Mouse (Mus musculus) embryonic facial prominence, embryonic 15.5 days (tissue): ENCODE measurements around the gene Epb41l2. TPM values are rescaled to one million over a fixed set of nuclear protein-coding genes. Genes with fewer than 3 reads are reported as not detected.

Source experiments
- ATAC-seq: fragments of 200-750 bp; cut with Nextera tagmentation; 2 replicates; pipeline ENCODE4 v1.8.0; 2017; ENCODE audit warnings: low read depth, moderate TSS enrichment; ENCODE audit not compliant: insufficient number of reproducible peaks, low FRiP score, low TSS enrichment
- H3K27ac ChIP-seq: fragments of 300-500 bp; sonication (generic); replicated peaks from 2 replicates; pipeline ENCODE4 v1.5.1; 2015; ENCODE audit warnings: mild to moderate bottlenecking, inconsistent platforms
- H3K27me3 ChIP-seq: fragments of 300-500 bp; sonication (generic); 2 replicates; pipeline ENCODE4 v1.6.1; 2015; ENCODE audit warnings: inconsistent platforms
- H3K36me3 ChIP-seq: fragments of 300-500 bp; sonication (generic); 2 replicates; pipeline ENCODE4 v1.6.1; 2015; ENCODE audit warnings: mild to moderate bottlenecking, inconsistent platforms
- H3K4me1 ChIP-seq: fragments of 300-500 bp; sonication (generic); 2 replicates; pipeline ENCODE4 v1.6.1; 2015; ENCODE audit warnings: inconsistent platforms
- H3K4me2 ChIP-seq: fragments of 300-500 bp; sonication (generic); replicated peaks from 2 replicates; pipeline ENCODE4 v1.6.1; 2015; ENCODE audit warnings: mild to moderate bottlenecking, inconsistent platforms
- H3K4me3 ChIP-seq: fragments of 300-500 bp; sonication (generic); replicated peaks from 2 replicates; pipeline ENCODE4 v1.5.1; 2015; ENCODE audit warnings: mild to moderate bottlenecking, inconsistent platforms
- H3K9ac ChIP-seq: fragments of 300-500 bp; sonication (generic); 2 replicates; pipeline ENCODE4 v1.6.1; 2015; ENCODE audit warnings: inconsistent platforms
- H3K9me3 ChIP-seq: fragments of 300-500 bp; sonication (generic); replicated peaks from 2 replicates; pipeline ENCODE4 v1.6.1; 2016; ENCODE audit warnings: inconsistent platforms
- WGBS: fragments of 180-500 bp; shearing (Covaris S2); methylation state at CpG from one replicate; pipeline ENCODE4 v1.1.7; 2015; 5-methylcytosine and 5-hydroxymethylcytosine counted together
- polyA plus RNA-seq: library from polyadenylated mRNA; unstranded; fragments of >200 nt; fragmentation: Nextera tagmentation; extraction: Ambion mirVana; gene quantifications from 2 replicates; pipeline ENCODE4 v1.2.1, GENCODE M21; 2015

The Epb41l2 gene
- polyA plus RNA-seq, 1 experiment from 2014 or later, result 78.9 TPM

DNA sequence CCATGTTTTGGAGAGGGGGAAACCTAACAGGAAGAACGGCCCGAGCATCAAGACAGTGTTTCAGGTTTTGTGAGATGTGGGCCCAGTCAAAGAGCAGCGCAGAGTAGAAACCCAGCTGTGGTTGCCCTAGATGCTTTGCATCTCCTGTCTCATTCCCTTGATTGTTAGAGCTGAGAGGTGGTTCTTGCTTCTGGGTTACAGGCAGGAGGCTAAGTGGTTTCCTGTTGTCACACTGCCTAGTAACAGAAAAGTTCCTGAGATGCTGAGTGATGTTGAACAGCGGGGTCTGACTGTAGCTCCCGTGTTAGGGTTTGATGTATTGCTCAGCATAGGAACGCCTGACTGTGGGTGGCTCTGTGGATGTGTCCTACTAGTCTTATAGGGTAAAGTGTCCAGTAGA, 97.5 kb downstream of the Epb41l2 start:
- no peak for ATAC-seq
- Histone ChIP-seq H3K36me3 (no peaks in the 10 kb centered on the region), H3K9ac (no peak overlapping the region), H3K27me3 (no peaks in the 10 kb centered on the region), H3K4me2 (no peak overlapping the region), H3K4me3 (no peak overlapping the region), H3K9me3 (no peaks in the 10 kb centered on the region), H3K27ac (no peak overlapping the region), H3K4me1 (peaks cover 6% of the 10 kb centered on the region; the same call in 1 of the 2 replicates)
- 81% methylated on average over 6 of the region's 6 CpGs for WGBS

DNA sequence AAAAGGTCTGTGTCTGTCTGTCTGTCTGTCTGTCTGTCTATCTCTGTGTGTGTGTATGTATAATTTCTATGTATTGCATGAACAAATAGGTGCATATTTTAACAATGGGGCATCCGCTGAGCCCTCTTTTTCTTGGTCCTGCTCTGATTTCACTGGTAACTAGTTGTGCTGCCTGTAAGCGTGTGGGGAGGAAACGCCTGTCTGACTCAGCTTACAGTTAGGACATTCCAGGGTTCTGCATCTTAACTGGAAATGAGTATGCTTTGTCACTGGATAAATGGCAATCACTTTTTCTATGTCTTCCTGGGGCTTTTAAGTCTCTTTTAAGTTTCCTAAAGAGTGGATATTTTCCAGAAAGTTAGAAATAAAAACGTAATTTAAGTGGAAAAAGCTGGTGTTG, 98.4 kb downstream of the Epb41l2 start:
- no peak for ATAC-seq
- WGBS, result 79% methylated on average over 4 of the region's 4 CpGs
- H3K36me3 ChIP-seq, result no peaks in the 10 kb centered on the region

DNA sequence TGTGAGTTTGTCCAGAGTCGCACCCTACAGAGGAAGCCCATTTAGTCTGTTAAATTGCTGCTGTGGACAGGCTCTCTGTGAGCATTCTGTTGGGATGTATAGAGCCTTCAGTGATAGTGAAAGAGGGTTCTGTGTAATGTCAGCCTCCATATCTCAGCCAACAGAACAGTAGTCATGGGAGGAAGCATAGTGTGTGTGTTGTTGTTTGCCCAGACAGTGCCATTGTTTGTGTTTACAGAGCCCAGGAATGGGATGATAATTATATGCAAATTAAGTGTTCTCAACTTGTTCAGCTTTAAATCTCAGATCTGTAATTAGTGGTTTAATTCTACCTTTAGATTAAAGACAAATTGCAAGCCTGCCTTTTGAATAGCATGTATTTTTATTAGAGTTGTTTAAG, 102.2 kb downstream of the Epb41l2 start:
- Histone ChIP-seq H3K4me2 (no peak overlapping the region), H3K36me3 (no peaks in the 10 kb centered on the region), H3K9me3 (no peaks in the 10 kb centered on the region), H3K4me3 (no peak overlapping the region), H3K9ac (no peak overlapping the region), H3K27me3 (no peaks in the 10 kb centered on the region), H3K27ac (no peak overlapping the region), H3K4me1 (no peaks in the 10 kb centered on the region)
- no peak for ATAC-seq
- WGBS, result 73% methylated on average over 1 of the region's 1 CpGs

More for the DNA sequence above, 98.4 kb downstream of the Epb41l2 start:
- Histone ChIP-seq H3K4me1 (peaks cover 5% of the 10 kb centered on the region; the same call in 1 of the 2 replicates), H3K9me3 (no peaks in the 10 kb centered on the region), H3K27me3 (no peaks in the 10 kb centered on the region), H3K4me3 (no peak overlapping the region), H3K4me2 (no peak overlapping the region), H3K9ac (no peak overlapping the region), H3K27ac (no peak overlapping the region)

DNA sequence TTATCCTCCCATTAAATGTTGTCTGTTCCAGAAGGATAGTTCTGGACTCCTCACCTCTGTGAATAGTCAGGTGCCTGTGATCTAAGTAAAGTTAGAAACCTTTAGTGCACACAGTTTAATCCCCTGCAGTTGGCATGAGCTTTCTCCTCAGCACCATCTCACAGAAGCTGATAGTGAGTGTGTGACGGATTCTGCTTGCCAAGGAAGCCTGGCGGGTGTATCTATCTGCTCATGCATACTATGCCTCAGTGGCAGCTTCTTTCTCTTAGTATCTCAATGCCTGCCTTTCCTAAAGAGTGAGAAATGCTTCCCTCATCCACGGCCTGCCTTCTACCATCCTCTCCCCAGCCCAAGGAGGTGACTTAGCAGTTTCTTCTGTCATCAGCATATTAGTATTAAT, 103.1 kb downstream of the Epb41l2 start:
- Histone ChIP-seq H3K27ac (no peak overlapping the region), H3K4me3 (no peak overlapping the region), H3K4me1 (no peaks in the 10 kb centered on the region), H3K9me3 (no peaks in the 10 kb centered on the region), H3K9ac (no peak overlapping the region), H3K4me2 (no peak overlapping the region), H3K36me3 (no peaks in the 10 kb centered on the region), H3K27me3 (no peaks in the 10 kb centered on the region)
- WGBS, result 87% methylated on average over 3 of the region's 3 CpGs
- ATAC-seq, result no peak

DNA sequence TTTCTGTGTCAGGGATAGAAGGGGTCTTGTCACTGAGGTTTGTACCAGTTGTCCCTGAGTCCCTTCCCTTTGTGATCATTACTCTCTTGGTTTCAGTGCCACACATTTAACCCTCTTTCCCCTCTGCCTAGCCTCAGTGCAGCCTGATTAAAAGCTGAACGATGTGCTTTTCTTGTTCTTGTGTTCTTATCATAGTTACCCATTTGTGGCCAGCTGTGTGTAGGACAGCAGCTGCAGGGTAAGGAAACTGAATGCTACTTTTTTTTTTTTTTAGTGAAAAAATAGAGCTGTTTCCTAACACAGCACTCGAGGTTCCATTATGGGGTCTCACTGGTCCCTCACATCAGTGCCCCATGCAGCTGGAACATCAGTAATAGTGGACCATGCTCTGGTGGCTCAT, 106.9 kb downstream of the Epb41l2 start:
- Histone ChIP-seq H3K4me2 (no peak overlapping the region), H3K36me3 (0 out of 2 replicates have a peak, but pooled peaks cover 4% of the 10 kb centered on the region), H3K27ac (0 out of 2 replicates have a peak overlapping the region, but pooled peaks have one; percentile 11), H3K4me1 (no peaks in the 10 kb centered on the region), H3K4me3 (no peak overlapping the region), H3K27me3 (no peaks in the 10 kb centered on the region), H3K9ac (no peak overlapping the region), H3K9me3 (no peaks in the 10 kb centered on the region)
- no peak for ATAC-seq
- 46% methylated on average over 2 of the region's 2 CpGs for WGBS

DNA sequence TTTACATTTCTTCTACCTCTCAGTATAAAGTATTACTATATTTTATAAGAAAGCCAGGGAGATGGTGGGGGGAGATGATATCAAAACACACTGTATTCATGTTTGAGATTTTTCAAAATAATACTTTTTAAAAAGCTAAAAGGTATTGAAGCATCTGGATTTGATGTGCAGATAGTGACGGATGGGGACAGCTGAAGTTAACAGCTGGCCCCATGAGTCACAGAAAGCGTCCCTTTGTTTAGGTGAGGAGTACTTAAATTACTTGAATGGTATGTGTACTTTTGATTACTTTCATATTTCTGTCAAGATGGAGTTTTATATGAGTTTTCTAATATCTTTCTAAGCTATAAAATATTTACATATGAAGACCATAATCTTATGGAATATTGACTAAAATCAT, 112.3 kb downstream of the Epb41l2 start:
- Histone ChIP-seq H3K27me3 (no peaks in the 10 kb centered on the region), H3K9me3 (no peaks in the 10 kb centered on the region), H3K9ac (no peak overlapping the region), H3K4me3 (no peak overlapping the region), H3K4me1 (no peaks in the 10 kb centered on the region), H3K4me2 (no peak overlapping the region), H3K27ac (no peak overlapping the region), H3K36me3 (peaks cover 18% of the 10 kb centered on the region)
- 52% methylated on average over 2 of the region's 2 CpGs for WGBS
- no peak for ATAC-seq

DNA sequence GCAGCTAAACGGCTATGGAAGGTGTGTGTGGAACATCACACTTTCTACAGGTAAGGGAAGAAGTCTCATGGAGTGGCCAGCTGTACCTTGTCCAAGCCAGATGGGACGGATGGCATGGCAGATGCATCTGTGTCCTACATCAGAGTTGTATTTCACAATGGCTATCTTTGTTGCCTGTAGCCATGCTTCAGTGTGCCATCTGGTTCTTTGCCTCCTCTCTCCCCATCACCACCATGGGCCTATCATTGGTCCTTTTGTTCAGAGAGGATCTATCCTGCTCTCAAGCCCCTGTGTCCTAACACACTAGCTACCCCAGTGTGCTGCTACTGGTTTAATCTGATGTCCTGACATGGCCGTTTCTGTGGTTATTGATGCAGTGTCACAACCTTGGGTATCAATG, 120.1 kb downstream of the Epb41l2 start:
- Histone ChIP-seq H3K9me3 (no peaks in the 10 kb centered on the region), H3K4me1 (no peaks in the 10 kb centered on the region), H3K9ac (no peak overlapping the region), H3K27me3 (no peaks in the 10 kb centered on the region), H3K36me3 (0 out of 2 replicates have a peak, but pooled peaks cover 12% of the 10 kb centered on the region), H3K27ac (no peak overlapping the region), H3K4me3 (no peak overlapping the region), H3K4me2 (no peak overlapping the region)
- no peak for ATAC-seq
- WGBS, result 84% methylated on average over 3 of the region's 3 CpGs

DNA sequence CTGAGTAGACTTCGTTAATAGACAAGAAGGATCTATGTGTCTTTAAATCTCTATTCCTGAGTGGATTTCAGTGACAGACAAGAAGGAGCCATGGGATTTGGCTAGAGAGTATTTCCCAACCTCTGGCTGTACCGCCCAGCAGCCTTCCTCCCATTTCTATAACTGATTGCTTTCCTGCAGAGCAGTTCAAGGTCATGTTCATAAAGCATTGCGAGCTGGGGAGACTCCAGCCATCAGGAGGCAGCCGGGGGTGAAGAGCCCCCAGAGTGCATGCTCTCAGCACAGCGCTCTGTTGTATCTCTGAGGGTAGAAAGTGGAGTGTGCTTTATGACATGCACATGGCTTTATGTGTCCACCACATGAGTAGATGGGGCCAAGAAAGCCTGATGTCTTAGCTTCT, 123.2 kb downstream of the Epb41l2 start:
- no peaks in the 10 kb centered on the region for H3K4me1 ChIP-seq
- ATAC-seq, result no peak
- H3K9ac ChIP-seq, result no peak overlapping the region
- H3K4me3 ChIP-seq, result no peak overlapping the region
- no peak overlapping the region for H3K27ac ChIP-seq
- WGBS, result 75% methylated on average over 5 of the region's 5 CpGs
- H3K9me3 ChIP-seq, result no peaks in the 10 kb centered on the region
- H3K4me2 ChIP-seq, result no peak overlapping the region
- no peaks in the 10 kb centered on the region for H3K27me3 ChIP-seq
- 0 out of 2 replicates have a peak, but pooled peaks cover 12% of the 10 kb centered on the region for H3K36me3 ChIP-seq

DNA sequence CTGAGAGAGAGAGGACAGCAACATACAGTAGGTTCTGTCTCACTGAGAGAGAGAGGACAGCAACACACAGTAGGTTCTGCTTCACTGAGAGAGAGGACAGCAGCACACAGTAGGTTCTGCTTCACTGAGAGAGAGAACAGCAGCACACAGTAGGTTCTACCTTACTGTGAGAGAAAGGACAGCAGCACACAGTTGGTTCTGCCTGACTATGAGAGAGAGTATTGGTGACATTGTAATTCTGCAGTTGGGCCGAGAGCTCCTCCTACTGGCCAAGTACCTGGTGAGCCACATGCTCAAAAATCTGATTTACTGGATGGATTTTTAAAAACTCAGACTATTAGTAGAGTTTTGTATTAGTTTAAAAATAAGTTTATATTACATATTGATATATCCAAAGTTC, 128.9 kb downstream of the Epb41l2 start:
- Histone ChIP-seq H3K4me3 (no peak overlapping the region), H3K9ac (no peak overlapping the region), H3K4me2 (no peak overlapping the region), H3K27ac (no peak overlapping the region), H3K27me3 (no peaks in the 10 kb centered on the region), H3K9me3 (no peaks in the 10 kb centered on the region), H3K36me3 (peaks cover 8% of the 10 kb centered on the region; the same call in 1 of the 2 replicates), H3K4me1 (no peaks in the 10 kb centered on the region)
- no peak for ATAC-seq
- 16% methylated on average over 1 of the region's 1 CpGs for WGBS

DNA sequence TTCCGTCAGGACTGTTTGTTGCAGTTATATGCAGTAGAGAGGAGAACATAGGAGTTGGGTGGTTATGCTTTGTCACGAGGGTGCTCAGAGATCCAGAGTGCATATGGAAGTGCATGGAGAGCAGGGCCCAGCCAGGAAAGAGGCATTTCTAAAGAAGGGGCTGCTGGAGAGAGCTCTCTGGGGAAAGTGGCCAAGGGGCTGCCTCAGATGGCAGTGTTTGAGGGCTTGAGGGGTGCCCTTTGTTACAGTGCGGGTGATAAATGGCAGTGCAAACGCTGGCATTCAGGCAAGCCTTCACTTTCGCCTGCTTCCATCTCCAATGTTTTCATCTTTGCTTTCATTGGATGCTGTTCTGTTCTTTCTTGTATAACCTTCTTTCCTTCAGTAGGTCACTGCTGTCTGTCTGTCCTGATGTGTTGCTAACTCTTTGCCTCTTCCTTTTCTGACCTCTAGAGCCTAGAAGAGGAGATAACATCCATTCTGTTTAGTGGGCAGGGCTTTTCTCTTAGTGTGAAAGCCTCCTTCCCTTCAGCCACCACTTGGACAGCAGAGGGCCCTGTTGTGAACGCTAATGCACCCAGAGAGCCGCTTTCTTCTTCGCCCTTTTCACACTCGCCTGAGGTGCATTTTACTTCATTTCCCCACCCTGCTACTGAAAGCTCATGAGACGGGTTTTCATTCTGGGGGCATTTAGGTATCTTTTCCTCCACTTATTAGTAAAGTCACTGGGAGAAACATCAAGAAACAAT, 139.9 kb downstream of the Epb41l2 start:
- no peak overlapping the region for H3K9ac ChIP-seq
- no peak overlapping the region for H3K27ac ChIP-seq
- H3K27me3 ChIP-seq, result no peaks in the 10 kb centered on the region
- 67% methylated on average over 10 of the region's 10 CpGs for WGBS
- H3K9me3 ChIP-seq, result no peaks in the 10 kb centered on the region
- no peak overlapping the region for H3K4me3 ChIP-seq
- peaks cover 22% of the 10 kb centered on the region for H3K36me3 ChIP-seq
- H3K4me1 ChIP-seq, result no peaks in the 10 kb centered on the region
- H3K4me2 ChIP-seq, result no peak overlapping the region
- no peak for ATAC-seq

DNA sequence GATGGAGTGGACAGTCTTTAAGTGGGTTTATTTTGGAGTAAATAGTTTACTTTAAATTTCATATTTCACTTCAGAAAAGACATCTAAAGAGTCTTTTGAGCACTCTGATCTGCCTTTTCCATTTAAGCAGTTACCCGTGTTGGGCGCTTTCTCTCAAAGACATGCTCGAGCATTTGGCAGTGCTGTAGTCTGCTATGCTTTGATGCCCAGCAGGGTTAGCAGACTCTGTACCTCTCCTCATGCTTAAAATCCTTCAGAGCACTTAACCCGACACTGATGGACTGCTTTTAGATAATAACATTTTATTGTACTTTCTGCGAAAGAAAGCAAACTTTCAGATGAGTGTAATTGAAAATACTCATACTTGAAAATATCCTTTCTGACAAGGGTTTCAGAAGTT, 143.7 kb downstream of the Epb41l2 start:
- H3K4me2 ChIP-seq, result no peak overlapping the region
- H3K9ac ChIP-seq, result no peak overlapping the region
- H3K36me3 ChIP-seq, result peaks cover 50% of the 10 kb centered on the region
- no peak for ATAC-seq
- no peak overlapping the region for H3K4me3 ChIP-seq
- no peak overlapping the region for H3K27ac ChIP-seq
- H3K27me3 ChIP-seq, result no peaks in the 10 kb centered on the region
- WGBS, result 81% methylated on average over 5 of the region's 5 CpGs
- H3K9me3 ChIP-seq, result no peaks in the 10 kb centered on the region
- no peaks in the 10 kb centered on the region for H3K4me1 ChIP-seq

DNA sequence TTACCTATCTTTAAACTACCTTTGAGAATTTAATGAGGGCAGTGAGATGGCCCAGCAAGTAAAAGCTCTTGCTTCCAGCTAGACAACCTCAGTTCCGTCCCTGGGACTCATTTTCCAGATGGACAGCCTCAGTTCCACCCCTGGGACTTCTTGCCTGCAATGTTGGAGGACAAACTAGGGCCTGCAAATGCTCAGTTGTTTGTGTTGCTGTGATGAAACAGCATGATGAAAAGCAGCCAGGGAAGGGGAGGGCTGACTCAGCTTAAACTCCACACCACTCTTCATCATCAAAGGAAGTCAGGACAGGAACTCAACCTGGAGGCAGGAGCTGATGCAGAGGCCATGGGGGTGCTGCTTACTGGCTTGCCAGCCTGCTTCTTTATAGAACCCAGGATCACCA, 154.2 kb downstream of the Epb41l2 start:
- H3K4me3 ChIP-seq, result no peak overlapping the region
- H3K27ac ChIP-seq, result no peak overlapping the region
- ATAC-seq, result no peak
- H3K36me3 ChIP-seq, result peaks cover 31% of the 10 kb centered on the region
- no peaks in the 10 kb centered on the region for H3K27me3 ChIP-seq
- H3K9me3 ChIP-seq, result no peaks in the 10 kb centered on the region
- no peaks in the 10 kb centered on the region for H3K4me1 ChIP-seq
- H3K9ac ChIP-seq, result no peak overlapping the region
- 56% methylated on average over 1 of the region's 1 CpGs for WGBS
- H3K4me2 ChIP-seq, result no peak overlapping the region
